Mouse (Mus musculus): ENCODE measurements at regions not wholly inside any gene's neighbourhood (a gene's known extent, or its start where the extent isn't known, plus 50 kb on each side); places are given as distances from the start of the nearest gene placed in this dataset.

GRCm38 (mm10) chr13:101221331-101222043 is 388.3 kb upstream of the Slc30a5 start:
- Histone ChIP-seq H3K27me3 (peaks cover 16% of the 10 kb centered on the region), H3K36me3 (no peaks in the 10 kb centered on the region), H3K9me3 (no peaks in the 10 kb centered on the region), H3K9ac (no peak overlapping the region), H3K27ac (no peak overlapping the region), H3K4me3 (no peak overlapping the region), H3K4me2 (replicated peaks) (no peak overlapping the region), H3K4me1 (peaks cover 24% of the 10 kb centered on the region)
- WGBS = 60% methylated on average over 7 of the region's 7 CpGs
- ATAC-seq (ENCODE audit: low FRiP score, low read depth) = no peak

- Histone ChIP-seq H3K27ac (no peak overlapping the region), H3K27me3 (peaks cover 16% of the 10 kb centered on the region), H3K36me3 (no peaks in the 10 kb centered on the region), H3K4me3 (no peak overlapping the region), H3K9ac (no peak overlapping the region), H3K4me2 (replicated peaks) (no peak overlapping the region), H3K4me1 (peaks cover 40% of the 10 kb centered on the region), H3K9me3 (no peaks in the 10 kb centered on the region)
- 66% methylated on average over 5 of the region's 5 CpGs for WGBS
- no peak for ATAC-seq (ENCODE audit: low FRiP score, low read depth)
Observed at GRCm38 (mm10) chr13:101219568-101219967, 386.3 kb upstream of the Slc30a5 start.

GRCm38 (mm10) chr13:101216897-101217480 is 383.8 kb upstream of the Slc30a5 start:
- Histone ChIP-seq H3K27ac (peak overlapping the region; percentile 44; the same call in 1 of the 2 replicates), H3K4me1 (peaks cover 64% of the 10 kb centered on the region), H3K36me3 (no peaks in the 10 kb centered on the region), H3K4me3 (no peak overlapping the region), H3K9me3 (no peaks in the 10 kb centered on the region), H3K9ac (no peak overlapping the region), H3K4me2 (replicated peaks) (no peak overlapping the region), H3K27me3 (peaks cover 20% of the 10 kb centered on the region)
- 41% methylated on average over 8 of the region's 8 CpGs for WGBS
- ATAC-seq (ENCODE audit: low FRiP score, low read depth) = no peak

DNA sequence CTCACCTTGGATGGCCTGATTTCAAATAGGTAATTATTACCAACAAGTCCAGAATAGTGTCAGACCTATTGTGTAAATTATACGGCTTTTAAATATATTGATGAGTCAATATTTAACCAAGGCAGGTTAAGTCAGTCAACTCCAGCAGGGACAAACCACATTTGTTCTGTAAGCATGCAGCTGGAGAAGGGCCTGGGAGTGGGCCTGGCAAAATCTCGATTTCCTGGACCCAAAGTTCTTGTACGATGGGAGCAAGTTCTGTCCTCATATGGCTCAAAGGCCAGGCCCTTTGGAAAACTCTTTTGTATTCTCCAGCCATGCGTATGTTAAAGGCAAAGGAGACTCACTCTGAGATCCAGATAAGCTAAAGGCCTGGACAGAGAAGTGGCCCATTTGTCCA is 383.2 kb upstream of the Slc30a5 start:
- Histone ChIP-seq H3K36me3 (no peaks in the 10 kb centered on the region), H3K9me3 (no peaks in the 10 kb centered on the region), H3K4me3 (no peak overlapping the region), H3K4me1 (peaks cover 64% of the 10 kb centered on the region), H3K4me2 (replicated peaks) (no peak overlapping the region), H3K27ac (0 out of 2 replicates have a peak overlapping the region, but pooled peaks have one; percentile 44), H3K9ac (no peak overlapping the region), H3K27me3 (peaks cover 22% of the 10 kb centered on the region)
- 27% methylated on average over 4 of the region's 4 CpGs for WGBS
- ATAC-seq (ENCODE audit: low FRiP score, low read depth) = no peak

- peaks cover 22% of the 10 kb centered on the region for H3K27me3 ChIP-seq
- WGBS = 7% methylated on average over 11 of the region's 11 CpGs
- peak; percentile 81 for ATAC-seq (ENCODE audit: low FRiP score, low read depth)
- H3K27ac ChIP-seq = peak overlapping the region; percentile 49; the same call in 1 of the 2 replicates
- H3K9me3 ChIP-seq = no peaks in the 10 kb centered on the region
- peak overlapping the region; percentile 58 for H3K4me2 ChIP-seq (replicated peaks)
- peaks cover 64% of the 10 kb centered on the region for H3K4me1 ChIP-seq
- peak overlapping the region; percentile 19; the same call in 1 of the 2 replicates for H3K4me3 ChIP-seq
- no peaks in the 10 kb centered on the region for H3K36me3 ChIP-seq
- H3K9ac ChIP-seq = peak overlapping the region; percentile 9; the same call in 1 of the 2 replicates
Observed at GRCm38 (mm10) chr13:101215792-101216221, 382.6 kb upstream of the Slc30a5 start.

DNA sequence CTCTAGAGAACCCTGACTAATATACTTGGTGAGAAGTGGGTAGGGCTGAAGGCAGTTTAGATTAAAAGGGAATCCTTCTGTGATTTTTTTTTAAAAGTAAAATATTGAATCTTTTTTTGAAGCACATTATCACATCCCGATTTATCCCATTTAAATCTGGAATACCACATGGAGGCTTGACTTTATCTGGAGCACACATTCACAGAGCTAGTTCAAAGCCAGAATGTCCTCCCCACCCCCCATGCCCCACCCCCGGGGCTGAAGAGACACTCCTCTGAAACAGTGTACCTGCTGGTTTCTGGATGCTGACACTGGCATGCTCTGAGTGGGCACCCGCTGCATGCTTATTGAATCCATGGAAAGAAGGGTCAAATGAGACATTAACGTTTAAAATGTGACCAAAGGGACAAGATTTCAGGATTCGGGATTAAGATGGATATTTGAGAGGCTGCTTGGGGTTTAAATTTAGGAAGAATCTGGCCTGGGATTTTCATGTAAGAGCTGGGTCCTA is 382.0 kb upstream of the Slc30a5 start:
- ATAC-seq (ENCODE audit: low FRiP score, low read depth) = no peak
- Histone ChIP-seq H3K27me3 (peaks cover 18% of the 10 kb centered on the region), H3K4me1 (peaks cover 64% of the 10 kb centered on the region), H3K36me3 (no peaks in the 10 kb centered on the region), H3K9me3 (no peaks in the 10 kb centered on the region), H3K4me2 (replicated peaks) (peak overlapping the region; percentile 58), H3K9ac (peak overlapping the region; percentile 9; the same call in 1 of the 2 replicates), H3K27ac (peak overlapping the region; percentile 49; the same call in 1 of the 2 replicates), H3K4me3 (0 out of 2 replicates have a peak overlapping the region, but pooled peaks have one; percentile 19)
- 54% methylated on average over 5 of the region's 5 CpGs for WGBS

- no peak overlapping the region for H3K9ac ChIP-seq
- no peaks in the 10 kb centered on the region for H3K9me3 ChIP-seq
- no peak overlapping the region for H3K27ac ChIP-seq
- H3K36me3 ChIP-seq = no peaks in the 10 kb centered on the region
- no peak overlapping the region for H3K4me2 ChIP-seq (replicated peaks)
- H3K27me3 ChIP-seq = peaks cover 20% of the 10 kb centered on the region
- H3K4me3 ChIP-seq = no peak overlapping the region
- 63% methylated on average over 2 of the region's 2 CpGs for WGBS
- H3K4me1 ChIP-seq = peaks cover 64% of the 10 kb centered on the region
- no peak for ATAC-seq (ENCODE audit: low FRiP score, low read depth)
Observed at GRCm38 (mm10) chr13:101214094-101214493, 380.9 kb upstream of the Slc30a5 start.

GRCm38 (mm10) chr13:101213121-101213916 is 380.1 kb upstream of the Slc30a5 start:
- Histone ChIP-seq H3K27me3 (peaks cover 20% of the 10 kb centered on the region), H3K27ac (no peak overlapping the region), H3K9ac (no peak overlapping the region), H3K4me1 (peaks cover 57% of the 10 kb centered on the region), H3K4me3 (no peak overlapping the region), H3K36me3 (no peaks in the 10 kb centered on the region), H3K4me2 (replicated peaks) (0 out of 2 replicates have a peak overlapping the region, but pooled peaks have one; percentile 2), H3K9me3 (no peaks in the 10 kb centered on the region)
- 44% methylated on average over 13 of the region's 13 CpGs for WGBS
- no peak for ATAC-seq (ENCODE audit: low FRiP score, low read depth)

DNA sequence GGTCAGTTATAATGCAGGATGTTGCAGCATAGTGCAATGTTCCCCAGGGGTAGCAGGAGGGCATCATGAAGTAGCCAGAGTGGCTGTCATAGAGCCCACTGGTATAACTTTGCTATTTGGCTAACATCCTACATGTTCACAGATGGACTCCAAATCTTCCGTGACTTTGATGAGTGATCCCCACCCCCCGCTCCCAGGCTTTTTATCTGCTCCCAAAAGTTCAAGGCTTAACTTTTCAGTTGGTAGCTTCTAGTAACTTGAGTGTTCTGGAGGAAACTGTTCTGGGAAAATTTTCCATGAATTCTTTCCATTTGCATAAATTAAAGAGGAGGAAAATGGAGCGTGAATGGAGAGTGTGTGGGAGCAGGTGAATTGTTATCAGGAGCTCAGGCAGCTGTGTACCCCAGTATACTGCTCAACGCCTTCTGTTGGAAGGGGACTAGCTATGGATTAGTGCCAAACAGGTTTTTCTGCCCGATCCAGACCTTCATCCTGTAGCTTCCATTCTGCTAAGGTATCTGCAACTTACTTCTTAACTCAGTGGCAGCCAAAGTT is 379.2 kb upstream of the Slc30a5 start:
- ATAC-seq (ENCODE audit: low FRiP score, low read depth) = no peak
- H3K4me2 ChIP-seq (replicated peaks) = no peak overlapping the region
- H3K9ac ChIP-seq = no peak overlapping the region
- peaks cover 23% of the 10 kb centered on the region for H3K27me3 ChIP-seq
- no peaks in the 10 kb centered on the region for H3K36me3 ChIP-seq
- no peaks in the 10 kb centered on the region for H3K9me3 ChIP-seq
- no peak overlapping the region for H3K4me3 ChIP-seq
- WGBS = 75% methylated on average over 5 of the region's 5 CpGs
- peaks cover 49% of the 10 kb centered on the region for H3K4me1 ChIP-seq
- no peak overlapping the region; the same call in 1 of the 2 replicates for H3K27ac ChIP-seq

- WGBS = 93% methylated on average over 9 of the region's 9 CpGs
- H3K4me1 ChIP-seq = peaks cover 17% of the 10 kb centered on the region
- H3K4me3 ChIP-seq = no peak overlapping the region
Observed at GRCm38 (mm10) chr13:101208788-101209187, 375.6 kb upstream of the Slc30a5 start.

DNA sequence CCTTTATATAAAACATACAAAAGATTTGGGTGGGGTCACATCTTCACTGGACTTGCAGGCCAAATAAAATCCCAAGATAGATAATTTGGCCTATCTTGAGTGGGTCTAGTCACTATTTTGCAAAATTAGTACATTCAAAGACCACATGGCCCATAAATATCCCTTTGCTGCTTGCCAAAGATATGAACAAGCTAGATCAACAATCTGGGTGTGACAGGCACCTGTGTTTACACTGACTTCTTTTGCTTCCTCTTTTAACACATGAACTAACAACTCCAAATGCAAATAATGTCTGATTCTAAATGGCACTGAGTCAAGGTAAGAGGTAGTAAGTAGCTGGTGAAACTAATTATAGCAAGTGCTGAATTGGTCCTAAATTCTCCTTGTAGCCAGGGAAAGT is 370.2 kb upstream of the Slc30a5 start:
- Histone ChIP-seq H3K9ac (no peak overlapping the region), H3K4me2 (replicated peaks) (no peak overlapping the region), H3K4me3 (no peak overlapping the region), H3K36me3 (no peaks in the 10 kb centered on the region), H3K9me3 (no peaks in the 10 kb centered on the region), H3K4me1 (no peaks in the 10 kb centered on the region), H3K27ac (no peak overlapping the region), H3K27me3 (peaks cover 8% of the 10 kb centered on the region)
- ATAC-seq (ENCODE audit: low FRiP score, low read depth) = no peak

More at GRCm38 (mm10) chr13:101208788-101209187, 375.6 kb upstream of the Slc30a5 start:
- Histone ChIP-seq H3K36me3 (no peaks in the 10 kb centered on the region), H3K27ac (no peak overlapping the region), H3K9me3 (no peaks in the 10 kb centered on the region), H3K27me3 (peaks cover 23% of the 10 kb centered on the region), H3K9ac (no peak overlapping the region), H3K4me2 (replicated peaks) (no peak overlapping the region)
- no peak for ATAC-seq (ENCODE audit: low FRiP score, low read depth)
